Mouse (Mus musculus): ENCODE results near the gene Cacna1g.

- TF ChIP-seq CTCF (IDR thresholded peaks at IDR 0.05; ENCODE audit: low read depth) (no peak), EP300 (IDR thresholded peaks at IDR 0.05; ENCODE audit: low read depth) (no peak)
Measured at GRCm38 (mm10) chr11:94365340-94365739, 108.7 kb downstream of the Cacna1g start.

Data from liver, postnatal 0 days (tissue).